Mouse (Mus musculus) frontal cortex, postnatal 10 days (tissue): ENCODE data around the gene Fbxl19.
A peak's percentile ranks its signal among the peaks of the same experiment; 100 is the strongest.

Experiments used
- DNase-seq, 2 experiments: peaks; one replicate each; pipeline ENCODE4 v3.0.0; 2022; ENCODE audit warnings: low spot score in 2 of 2, mixed read lengths in 1 of 2

Fbxl19 gene

DNA sequence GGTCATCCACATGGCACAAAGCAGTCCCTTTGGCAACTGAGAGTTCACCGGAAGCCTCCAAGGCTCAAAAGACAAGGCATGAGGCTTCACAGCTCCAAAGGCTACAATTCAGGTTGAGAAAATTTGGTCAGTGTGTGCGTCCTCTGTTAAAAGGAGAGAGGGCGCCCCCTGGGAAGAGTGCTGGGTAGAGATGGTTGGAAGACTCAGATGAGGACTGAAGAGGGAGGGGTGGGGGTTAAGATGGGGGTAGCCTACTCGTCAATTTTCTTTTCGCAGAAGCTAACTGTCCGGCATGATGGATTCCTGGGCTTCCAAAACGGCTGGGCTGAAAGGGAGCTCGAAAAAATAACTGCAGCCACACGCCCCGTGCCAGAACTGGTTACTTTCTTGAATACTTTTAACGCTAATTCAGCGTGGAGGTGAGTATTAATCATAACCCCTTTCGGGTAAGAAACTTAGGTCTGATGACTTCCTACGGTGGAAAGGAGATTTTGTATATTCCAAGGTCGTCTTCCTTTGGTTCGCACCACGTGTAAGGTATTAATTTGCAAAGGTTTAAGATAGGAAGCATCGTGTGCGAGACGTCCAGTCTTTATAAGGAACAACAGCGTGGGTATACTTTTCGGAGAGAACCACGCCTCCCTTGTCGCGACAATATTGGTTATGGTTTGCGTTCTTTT lies at the start of gene Fbxl19:
Gene Fbxl19 (plus strand): TSS at position 178 of the 680 bp plus-strand sequence.
- DNase-seq: peak in 1 of 2 experiments; percentile 74

DNA sequence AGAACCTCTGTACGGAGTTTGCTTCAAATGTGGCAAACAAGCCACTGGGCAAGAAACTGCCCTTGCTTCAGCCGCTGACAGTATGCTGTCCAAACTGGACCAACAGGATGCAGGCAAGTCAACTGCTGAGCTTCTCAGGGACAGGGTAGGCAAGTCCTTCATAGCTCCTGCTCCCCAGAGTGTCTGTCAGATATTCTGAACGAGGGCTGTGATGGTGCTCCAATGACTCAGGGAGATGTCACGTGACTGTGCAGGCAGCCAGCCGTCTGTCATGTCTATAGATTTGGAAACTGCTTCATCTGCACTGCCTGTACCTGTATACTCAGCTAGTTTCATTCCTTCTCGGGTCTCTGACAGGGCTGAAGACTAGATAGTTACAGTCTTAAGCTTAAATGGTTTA lies 45.4 kb upstream of the Fbxl19 start:
- no peak for DNase-seq

DNA sequence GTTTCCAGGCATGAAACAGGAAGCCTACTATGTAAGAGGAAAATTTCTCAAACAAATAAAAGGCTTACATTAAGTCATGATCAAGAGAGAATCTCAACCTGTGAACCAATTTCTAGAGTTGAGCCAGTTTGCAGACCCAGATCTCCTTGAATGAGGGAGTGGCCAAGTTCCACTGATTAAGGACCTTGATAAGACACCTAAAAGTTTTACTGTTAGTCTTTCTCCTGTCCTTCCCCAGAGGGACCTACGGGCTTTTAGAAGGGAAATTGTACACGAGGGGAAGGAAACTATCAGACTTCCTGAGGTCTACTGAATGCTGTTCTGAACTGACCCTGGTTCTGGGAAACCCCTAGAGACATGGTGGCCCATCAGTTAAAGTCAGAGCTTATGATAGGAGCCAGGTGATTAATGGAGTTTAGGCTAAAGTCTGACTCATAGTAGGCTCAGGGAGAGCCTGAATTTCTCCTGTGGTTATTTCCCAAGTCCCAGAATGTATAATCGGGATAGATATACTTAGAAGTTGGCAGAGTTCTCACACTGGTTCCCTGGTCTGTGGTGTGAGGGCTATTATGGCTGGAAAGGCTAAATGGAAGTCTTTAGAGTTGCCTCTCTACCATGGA lies 43.5 kb upstream of the Fbxl19 start:
- no peak for DNase-seq

DNA sequence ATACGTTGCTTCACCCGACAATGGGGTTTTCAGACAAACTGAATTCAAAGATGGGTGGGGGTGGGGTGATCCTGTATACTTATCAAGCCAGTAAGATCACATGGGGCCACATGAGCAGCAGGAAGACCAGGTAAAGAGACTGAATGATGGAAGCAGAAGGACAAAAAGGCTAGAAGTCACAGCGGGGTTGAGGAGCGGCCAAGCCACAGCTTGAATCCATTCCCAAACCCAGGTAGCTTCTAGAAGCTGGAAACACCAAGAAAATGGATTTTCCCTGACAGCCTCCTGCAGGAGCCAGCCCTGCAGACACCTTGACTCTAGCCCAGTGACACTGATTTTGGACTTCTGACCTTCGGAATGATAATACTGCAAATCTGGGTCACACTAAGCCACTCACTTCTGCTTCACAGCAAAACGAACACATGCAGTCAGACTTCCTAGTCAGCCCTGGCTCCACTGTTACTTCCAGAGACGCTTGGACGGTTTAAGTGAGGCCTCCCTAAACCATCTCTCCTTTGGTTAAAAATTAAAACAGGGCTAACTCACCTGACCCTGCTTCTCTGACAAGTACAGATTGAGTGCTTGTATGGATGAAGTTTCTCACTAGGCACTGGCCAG lies 40.7 kb upstream of the Fbxl19 start:
- no peak for DNase-seq

GRCm38 (mm10) chr7:127704598-127704997 lies 39.7 kb upstream of the Fbxl19 start:
- DNase-seq: no peak

- DNase-seq: no peak
These were observed 38.6 kb upstream of the Fbxl19 start for GRCm38 (mm10) chr7:127705706-127706105.

- DNase-seq: no peak
These were observed 37.0 kb upstream of the Fbxl19 start for GRCm38 (mm10) chr7:127707045-127707956.

DNA sequence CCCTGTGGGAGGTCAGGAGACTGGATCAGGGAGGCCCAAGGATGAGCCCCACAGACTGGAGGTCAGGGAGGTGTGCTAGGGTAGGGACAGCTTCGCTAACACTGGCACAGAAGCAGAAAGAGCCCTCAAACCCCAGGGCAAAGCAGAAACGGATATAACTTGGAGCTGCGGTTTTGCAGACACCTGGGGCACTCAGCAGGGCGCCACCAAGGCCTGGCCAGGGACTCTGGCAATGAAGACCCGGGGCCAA lies 36.5 kb upstream of the Fbxl19 start:
- DNase-seq: no peak

GRCm38 (mm10) chr7:127708207-127709078 lies 35.9 kb upstream of the Fbxl19 start, which contains the start of gene Bcl7c:
TSS of gene Bcl7c (minus strand) at chr7:127708933.
- DNase-seq: peak; percentile 86 to 88

DNA sequence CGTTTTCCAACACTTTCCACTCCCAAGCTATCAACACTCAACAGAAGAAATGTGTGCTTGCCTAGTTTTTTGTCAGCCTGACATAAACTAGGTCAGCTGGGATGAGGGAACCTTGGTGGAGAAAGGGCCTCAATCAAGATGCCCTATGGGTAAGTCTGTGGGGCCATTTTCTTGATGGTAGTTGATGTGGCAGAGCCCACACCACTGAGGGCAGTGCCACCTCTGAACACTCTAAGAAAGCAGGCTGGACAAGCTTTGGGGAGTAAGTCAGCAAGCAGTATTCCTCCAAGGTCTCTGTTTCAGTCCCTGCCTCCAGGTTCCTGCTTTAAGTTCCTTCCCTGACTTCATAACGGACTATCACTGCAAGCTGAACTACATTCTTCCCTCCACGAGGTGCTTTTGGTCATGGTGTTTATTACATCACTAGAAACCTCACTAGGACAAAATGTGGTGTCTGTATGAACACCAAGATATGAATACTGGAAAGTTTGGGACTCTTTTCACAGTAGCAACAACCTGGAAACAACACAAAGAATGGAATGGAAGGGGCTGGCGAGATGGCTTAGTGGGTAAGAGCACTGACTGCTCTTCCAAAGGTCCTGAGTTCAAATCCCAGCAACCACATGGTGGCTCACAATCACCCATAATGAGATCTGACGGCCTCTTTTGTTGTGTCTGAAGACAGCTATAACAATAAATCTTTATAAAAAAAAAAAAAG lies 34.9 kb upstream of the Fbxl19 start:
- DNase-seq: no peak

- no peak for DNase-seq
These were observed 33.3 kb upstream of the Fbxl19 start for GRCm38 (mm10) chr7:127711031-127711430.

DNA sequence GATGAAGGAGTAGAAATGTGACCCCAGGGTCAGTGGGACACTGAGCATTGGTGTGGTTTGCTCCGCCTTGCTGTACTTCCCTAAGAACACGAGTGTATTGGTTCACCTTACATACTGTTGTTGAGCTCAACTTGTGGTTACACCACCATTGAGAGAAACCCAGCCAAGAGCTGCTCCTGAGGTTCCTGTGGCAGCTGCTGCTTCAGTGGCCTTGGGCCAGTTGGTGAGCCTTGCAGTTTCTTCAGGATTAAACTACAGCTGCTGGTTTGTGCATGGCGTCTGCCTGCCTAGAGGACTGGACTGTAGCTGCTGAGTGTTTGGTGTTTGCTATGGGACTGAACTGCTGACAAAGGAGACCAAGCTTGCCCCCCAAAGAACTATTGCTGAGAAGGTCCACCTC lies 32.9 kb upstream of the Fbxl19 start:
- DNase-seq: no peak

GRCm38 (mm10) chr7:127712461-127713385 lies 31.6 kb upstream of the Fbxl19 start, which contains the start of gene Ctf1:
TSS of gene Ctf1 (plus strand) at chr7:127712736.
- peak; percentile 63 to 75 for DNase-seq

- no peak for DNase-seq
These were observed 29.5 kb upstream of the Fbxl19 start for GRCm38 (mm10) chr7:127714816-127715215.

- DNase-seq: peak in 1 of 2 experiments; percentile 61
These were observed 27.4 kb upstream of the Fbxl19 start for GRCm38 (mm10) chr7:127716992-127717391.

DNA sequence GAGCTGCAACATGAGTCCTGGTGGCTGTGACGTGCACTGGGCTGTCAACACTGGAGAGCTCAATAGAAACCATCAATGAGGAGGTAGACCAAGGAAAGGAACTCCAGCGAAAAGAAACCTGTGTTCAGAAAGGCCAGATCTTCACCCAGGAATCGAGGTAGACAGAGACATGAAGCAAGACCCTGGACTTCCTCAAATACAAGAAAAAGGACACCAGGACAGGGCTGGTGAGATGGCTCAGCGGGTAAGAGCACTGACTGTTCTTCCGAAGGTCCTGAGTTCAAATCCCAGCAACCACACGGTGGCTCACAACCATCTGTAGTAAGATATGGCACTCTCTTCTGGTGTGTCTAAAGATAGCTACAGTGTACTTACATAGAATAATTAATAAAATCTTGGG lies 26.0 kb upstream of the Fbxl19 start:
- no peak for DNase-seq

GRCm38 (mm10) chr7:127719258-127719657 lies 25.1 kb upstream of the Fbxl19 start:
- DNase-seq: no peak

DNA sequence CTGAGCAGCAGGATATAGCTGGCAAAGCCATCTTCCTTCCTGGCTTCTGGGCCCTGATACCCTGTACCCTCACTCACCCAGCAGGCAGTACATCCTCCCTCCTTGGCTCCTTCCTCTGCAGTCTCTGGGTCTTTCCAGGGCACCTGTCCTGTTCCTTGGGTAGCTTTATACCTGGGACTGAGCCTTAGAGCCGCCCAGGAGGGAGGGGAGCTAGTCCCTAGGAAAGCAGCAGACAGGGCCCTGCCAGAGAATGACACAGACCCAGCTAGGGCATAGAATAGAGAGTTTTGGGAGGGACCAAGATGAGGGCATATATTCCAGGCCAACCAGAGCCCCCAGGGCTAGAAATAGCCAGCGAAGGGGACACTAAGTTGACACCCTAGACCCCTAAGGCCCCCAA lies 18.9 kb upstream of the Fbxl19 start:
- DNase-seq: no peak

GRCm38 (mm10) chr7:127725924-127726323 lies 18.4 kb upstream of the Fbxl19 start:
- DNase-seq: no peak
